Mouse (Mus musculus): ENCODE data around the gene Rims1. TPM values are rescaled to one million over a fixed set of nuclear protein-coding genes. Genes with fewer than 3 reads are reported as not detected.

Gene Rims1
- polyA plus RNA-seq, 1 experiment from 2014 or later: not detected

DNA sequence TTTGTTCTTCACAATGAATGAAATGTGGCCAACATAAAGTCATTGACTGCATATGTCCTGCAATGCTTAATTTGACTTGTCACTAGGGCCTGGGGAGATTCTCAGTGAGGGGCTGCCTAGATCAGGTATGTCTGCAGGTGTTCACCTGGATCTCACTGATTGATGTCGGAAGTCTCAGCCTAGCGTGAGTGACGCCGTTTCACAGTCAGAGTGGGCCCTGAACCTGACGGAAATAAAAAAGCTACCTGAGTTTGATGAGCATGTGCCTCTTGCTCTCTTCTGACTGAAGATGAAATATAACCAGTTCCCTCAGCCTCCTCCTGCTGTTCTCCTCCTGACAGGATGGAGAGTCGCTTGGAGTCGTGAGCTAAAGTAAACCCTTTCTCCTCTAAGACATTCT is 173.2 kb downstream of the Rims1 start:
- TF ChIP-seq CTCF (IDR thresholded peaks at IDR 0.05): no peak
- H3K27me3 ChIP-seq: no peaks in the 10 kb centered on the region
- ChIA-PET CTCF (no interaction called here), POLR2A (no interaction called here)
- ATAC-seq (no peak), DNase-seq (ENCODE audit: low read depth, low spot score) (no peak)
- in situ Hi-C loops (cut with MboI; ENCODE audit: low pct_unique_long_range_greater_than_20kb): no loop called here

DNA sequence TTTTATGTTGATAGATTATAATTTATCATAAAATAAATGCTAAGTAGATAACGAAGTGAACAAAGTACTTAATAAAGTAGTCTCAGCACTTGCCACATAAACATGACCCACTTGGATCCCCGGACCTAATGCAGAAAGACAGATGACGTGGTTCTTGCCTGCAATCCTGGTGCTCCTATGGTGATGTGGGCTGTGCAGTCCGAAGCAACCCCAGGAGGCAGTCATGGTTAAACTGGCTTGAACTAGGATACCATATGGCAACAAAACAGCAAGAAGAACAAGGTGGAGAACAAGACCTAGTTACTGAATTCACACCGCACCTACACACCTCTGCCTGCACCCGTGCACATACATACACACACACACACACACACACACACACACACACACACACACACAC is 173.8 kb downstream of the Rims1 start:
- DNase-seq (ENCODE audit: low read depth, low spot score): no peak
- no peak for TF ChIP-seq CTCF (IDR thresholded peaks at IDR 0.05)
- in situ Hi-C loops (cut with MboI; ENCODE audit: low pct_unique_long_range_greater_than_20kb): no loop called here
- H3K27me3 ChIP-seq: no peaks in the 10 kb centered on the region
- ATAC-seq: no peak
- POLR2A ChIA-PET: no interaction called here
- CTCF ChIA-PET: no interaction called here

DNA sequence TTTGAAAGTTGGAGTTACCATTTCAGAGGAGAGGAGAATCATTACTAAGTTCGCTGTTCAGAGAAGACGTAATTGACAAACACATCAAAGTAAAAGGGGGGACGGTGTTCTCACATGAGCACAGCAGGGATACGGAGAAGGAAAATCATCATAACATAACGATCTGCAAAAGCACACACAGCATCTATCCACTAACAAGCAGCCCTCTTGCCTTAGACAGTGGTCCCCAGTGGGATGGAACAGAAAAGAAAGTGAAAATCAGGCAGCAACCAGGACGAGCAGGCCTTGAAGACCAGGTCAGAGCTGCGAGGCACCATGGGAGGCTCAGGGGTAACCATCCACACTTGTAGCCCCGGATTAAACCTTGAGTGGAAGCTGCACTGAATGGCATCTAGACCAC is 176.8 kb downstream of the Rims1 start:
- TF ChIP-seq CTCF (IDR thresholded peaks at IDR 0.05): no peak
- POLR2A ChIA-PET: no interaction called here
- H3K27me3 ChIP-seq: no peaks in the 10 kb centered on the region
- DNase-seq (ENCODE audit: low read depth, low spot score) (no peak), ATAC-seq (no peak)
- CTCF ChIA-PET: no interaction called here
- in situ Hi-C loops (cut with MboI; ENCODE audit: low pct_unique_long_range_greater_than_20kb): no loop called here

DNA sequence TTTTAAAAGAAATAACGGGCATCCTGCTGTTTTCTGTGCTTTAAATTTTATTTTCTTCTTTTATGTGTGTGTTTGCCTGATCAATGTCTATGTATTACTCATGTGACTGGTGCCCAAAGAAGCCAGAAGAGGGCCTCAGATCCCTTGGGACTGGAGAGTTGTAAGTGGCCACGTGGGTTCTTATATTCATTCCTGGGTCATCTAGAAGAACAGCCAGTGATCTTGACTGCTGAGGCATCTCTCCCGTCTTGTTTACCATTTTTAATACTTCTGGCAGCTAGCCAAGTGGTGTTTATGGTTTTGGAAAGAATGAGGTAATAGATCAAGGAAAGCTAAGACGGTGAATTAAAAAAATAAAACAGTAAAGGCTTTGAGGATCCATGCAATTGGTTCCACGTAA is 178.8 kb downstream of the Rims1 start:
- TF ChIP-seq CTCF (IDR thresholded peaks at IDR 0.05): peak; percentile 21
- ChIA-PET POLR2A (no interaction called here), CTCF (no interaction called here)
- in situ Hi-C loops (cut with MboI; ENCODE audit: low pct_unique_long_range_greater_than_20kb): no loop called here
- H3K27me3 ChIP-seq: no peaks in the 10 kb centered on the region
- DNase-seq (ENCODE audit: low read depth, low spot score) (no peak), ATAC-seq (no peak)

DNA sequence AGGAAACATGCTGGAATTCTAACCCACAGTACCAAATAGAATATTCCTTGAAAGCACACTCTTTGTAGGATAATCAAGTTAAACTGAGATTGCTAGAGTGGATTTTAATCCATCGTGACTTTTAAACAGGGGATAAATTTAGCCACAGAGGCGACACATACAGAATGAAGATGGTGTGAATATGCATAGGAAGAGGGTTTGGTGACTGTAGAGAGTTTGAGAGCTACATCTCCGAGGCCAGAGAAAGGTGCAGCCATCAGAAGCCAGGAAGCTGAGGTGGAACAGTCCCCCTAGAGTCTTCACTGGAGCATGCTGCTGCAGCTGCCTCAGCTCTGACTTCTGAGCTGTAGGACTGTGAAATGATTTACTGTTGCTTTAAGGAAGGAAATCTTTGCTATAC is 179.5 kb downstream of the Rims1 start:
- DNase-seq (ENCODE audit: low read depth, low spot score) (no peak), ATAC-seq (no peak)
- POLR2A ChIA-PET: no interaction called here
- CTCF ChIA-PET: no interaction called here
- no peak for TF ChIP-seq CTCF (IDR thresholded peaks at IDR 0.05)
- in situ Hi-C loops (cut with MboI; ENCODE audit: low pct_unique_long_range_greater_than_20kb): no loop called here
- no peaks in the 10 kb centered on the region for H3K27me3 ChIP-seq

DNA sequence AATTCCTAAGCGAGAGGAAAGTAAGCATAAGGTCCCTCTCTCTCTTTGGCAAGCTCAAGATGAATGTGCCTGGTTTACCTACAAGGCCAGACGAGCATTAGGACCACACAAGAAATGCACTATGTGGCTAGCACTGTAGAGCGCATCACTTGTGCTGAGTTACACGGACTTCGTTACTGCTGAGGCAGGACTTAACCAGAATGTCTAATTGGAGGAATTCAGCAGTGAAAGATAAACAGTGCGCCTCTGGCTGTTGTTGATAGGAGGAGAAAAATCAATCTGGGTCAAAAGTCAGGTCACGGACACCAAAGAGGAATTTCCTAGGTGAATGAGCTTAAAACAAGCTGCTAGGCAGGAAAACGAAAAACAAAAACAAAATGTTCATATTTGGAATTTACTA is 185.0 kb downstream of the Rims1 start:
- H3K27me3 ChIP-seq: no peaks in the 10 kb centered on the region
- CTCF ChIA-PET: no interaction called here
- in situ Hi-C loops (cut with MboI; ENCODE audit: low pct_unique_long_range_greater_than_20kb): loop anchor here (25.0 kb wide), 1 partner anchor 666 kb away; no protein-coding TSS in a partner anchor
- DNase-seq (ENCODE audit: low read depth, low spot score) (no peak), ATAC-seq (no peak)
- POLR2A ChIA-PET: no interaction called here
- no peak for TF ChIP-seq CTCF (IDR thresholded peaks at IDR 0.05)

DNA sequence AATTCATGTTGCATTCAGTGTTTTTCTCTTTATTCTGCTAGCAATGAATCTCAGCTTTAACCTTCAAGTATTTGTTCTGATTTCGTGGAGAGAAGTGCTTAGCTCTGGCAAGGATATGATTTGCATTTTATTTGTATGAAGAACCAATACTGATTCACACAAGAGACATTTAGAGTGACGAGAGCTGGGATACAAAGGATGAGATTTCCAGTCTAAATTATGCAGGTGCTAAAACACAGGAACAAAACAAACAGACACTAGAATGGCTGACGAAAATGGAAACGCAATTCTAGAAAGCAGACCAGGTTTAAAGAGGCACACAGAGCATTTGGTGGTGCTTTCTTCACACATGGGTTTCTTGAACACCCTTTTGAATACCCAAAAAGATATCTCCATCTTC is 190.2 kb downstream of the Rims1 start:
- no peak for DNase-seq (ENCODE audit: low read depth, low spot score)
- peaks cover 6% of the 10 kb centered on the region for H3K27me3 ChIP-seq
- CTCF ChIA-PET: no interaction called here
- no peak for TF ChIP-seq CTCF (IDR thresholded peaks at IDR 0.05)
- in situ Hi-C loops (cut with MboI; ENCODE audit: low pct_unique_long_range_greater_than_20kb): loop anchor here (25.0 kb wide), 1 partner anchor 672 kb away; no protein-coding TSS in a partner anchor
- POLR2A ChIA-PET: no interaction called here
- ATAC-seq: no peak

DNA sequence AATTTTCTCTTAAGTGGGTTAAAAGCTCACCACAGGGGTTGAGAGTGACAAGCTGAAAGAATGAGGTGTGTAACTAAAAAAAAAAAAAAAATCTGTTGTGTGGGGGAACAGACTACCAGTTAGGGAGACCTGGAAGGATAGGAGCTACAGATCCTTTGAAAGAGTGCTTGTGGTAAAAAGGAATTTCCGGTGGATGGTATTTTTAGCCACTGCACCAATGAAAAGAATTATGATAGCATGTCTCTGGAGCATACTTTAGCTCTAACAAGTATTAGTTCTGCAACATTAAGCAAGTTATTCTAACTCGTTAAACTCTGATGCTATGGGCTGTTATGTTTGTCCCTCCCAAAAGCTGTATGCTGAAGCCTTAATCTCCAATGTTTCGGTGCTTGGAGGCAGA is 192.2 kb downstream of the Rims1 start:
- ChIA-PET POLR2A (no interaction called here), CTCF (no interaction called here)
- ATAC-seq: peak; percentile 90
- TF ChIP-seq CTCF (IDR thresholded peaks at IDR 0.05): no peak
- in situ Hi-C loops (cut with MboI; ENCODE audit: low pct_unique_long_range_greater_than_20kb): loop anchor here (25.0 kb wide), 1 partner anchor 674 kb away; no protein-coding TSS in a partner anchor
- H3K27me3 ChIP-seq: peaks cover 13% of the 10 kb centered on the region
- peak; percentile 20 for DNase-seq (ENCODE audit: low read depth, low spot score)

DNA sequence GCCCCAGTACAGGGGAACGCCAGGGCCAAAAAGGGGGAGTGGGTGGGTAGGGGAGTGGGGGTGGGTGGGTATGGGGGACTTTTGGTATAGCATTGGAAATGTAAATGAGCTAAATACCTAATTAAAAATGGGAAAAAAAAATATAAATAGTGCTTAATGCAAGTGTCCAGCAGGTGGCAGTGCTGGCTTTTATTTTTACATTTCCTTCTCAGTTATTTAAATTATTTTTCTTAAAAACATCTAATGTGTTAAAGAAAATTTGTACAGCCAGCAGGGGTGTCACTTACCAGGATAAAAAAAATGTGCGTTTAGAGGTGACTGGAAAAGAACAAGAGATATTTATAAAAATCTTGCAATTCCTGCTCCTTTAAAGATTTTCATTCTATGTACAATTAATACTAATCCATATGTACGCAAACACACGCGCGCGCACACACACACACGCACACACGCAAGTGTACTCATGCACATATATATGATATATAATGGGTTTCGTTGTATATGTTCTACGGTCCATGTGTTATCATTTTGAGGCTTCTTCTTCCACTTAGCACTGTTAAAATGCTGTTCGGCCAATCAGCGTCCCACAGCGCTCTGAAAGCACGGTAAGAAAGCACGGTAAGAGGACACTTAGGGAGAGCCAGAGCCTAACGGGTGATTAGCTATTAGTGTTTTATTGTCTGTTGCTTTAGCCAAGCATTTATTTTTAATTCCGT is 201.3 kb downstream of the Rims1 start:
- peaks cover 36% of the 10 kb centered on the region for H3K27me3 ChIP-seq
- no peak for DNase-seq (ENCODE audit: low read depth, low spot score)
- peak; percentile 37 for TF ChIP-seq CTCF (IDR thresholded peaks at IDR 0.05)
- no peak for ATAC-seq
- in situ Hi-C loops (cut with MboI; ENCODE audit: low pct_unique_long_range_greater_than_20kb): loop anchor here (5.0 to 25.0 kb wide), 3 partner anchors 448 to 683 kb away; no protein-coding TSS in a partner anchor
- ChIA-PET POLR2A (no interaction called here), CTCF (interaction anchor here (1.4 kb wide), 1 partner anchor 99 kb away, joined by 3 read pairs; no protein-coding TSS in a partner anchor)

DNA sequence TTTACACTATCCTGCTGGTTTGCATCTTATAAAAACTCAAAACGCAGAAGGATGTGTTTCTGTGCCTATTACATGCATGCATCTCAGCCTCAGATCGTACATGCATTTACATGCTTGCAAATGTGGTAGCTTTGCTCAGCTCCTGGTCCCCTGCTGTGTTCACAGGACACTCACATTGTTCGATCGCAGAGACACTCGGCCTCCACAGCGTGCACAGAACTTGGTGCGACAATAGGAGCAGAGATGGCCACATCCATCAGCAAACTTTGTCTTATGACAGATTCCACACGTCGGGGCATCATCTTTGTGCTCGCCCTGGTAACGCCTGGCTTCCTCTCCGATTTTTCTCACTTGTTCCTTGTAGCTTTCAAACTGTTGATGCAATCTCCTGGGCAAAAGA is 209.6 kb downstream of the Rims1 start:
- no peak for TF ChIP-seq CTCF (IDR thresholded peaks at IDR 0.05)
- POLR2A ChIA-PET: no interaction called here
- in situ Hi-C loops (cut with MboI; ENCODE audit: low pct_unique_long_range_greater_than_20kb): no loop called here
- DNase-seq (ENCODE audit: low read depth, low spot score) (no peak), ATAC-seq (no peak)
- peaks cover 64% of the 10 kb centered on the region for H3K27me3 ChIP-seq
- CTCF ChIA-PET: no interaction called here

DNA sequence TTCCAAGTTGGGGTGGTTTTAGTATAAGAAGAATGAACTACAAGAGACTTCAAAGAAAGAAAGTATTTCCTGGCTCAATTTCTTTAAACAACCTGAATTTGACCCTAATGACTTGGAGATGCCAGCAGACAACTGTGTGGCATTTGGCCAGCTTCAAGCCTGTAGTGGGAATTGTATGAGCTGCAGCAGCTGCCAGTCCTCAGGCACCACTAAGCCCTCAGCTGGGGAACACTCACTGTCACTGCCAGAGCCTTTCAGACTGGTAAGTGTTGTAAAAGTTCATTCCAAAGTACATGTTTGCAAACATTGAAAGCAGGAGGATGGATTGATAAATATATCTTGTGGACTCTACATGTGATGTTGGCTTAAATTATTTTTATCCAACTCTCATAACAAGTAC is 211.0 kb downstream of the Rims1 start:
- no peak for ATAC-seq
- POLR2A ChIA-PET: no interaction called here
- no peak for TF ChIP-seq CTCF (IDR thresholded peaks at IDR 0.05)

DNA sequence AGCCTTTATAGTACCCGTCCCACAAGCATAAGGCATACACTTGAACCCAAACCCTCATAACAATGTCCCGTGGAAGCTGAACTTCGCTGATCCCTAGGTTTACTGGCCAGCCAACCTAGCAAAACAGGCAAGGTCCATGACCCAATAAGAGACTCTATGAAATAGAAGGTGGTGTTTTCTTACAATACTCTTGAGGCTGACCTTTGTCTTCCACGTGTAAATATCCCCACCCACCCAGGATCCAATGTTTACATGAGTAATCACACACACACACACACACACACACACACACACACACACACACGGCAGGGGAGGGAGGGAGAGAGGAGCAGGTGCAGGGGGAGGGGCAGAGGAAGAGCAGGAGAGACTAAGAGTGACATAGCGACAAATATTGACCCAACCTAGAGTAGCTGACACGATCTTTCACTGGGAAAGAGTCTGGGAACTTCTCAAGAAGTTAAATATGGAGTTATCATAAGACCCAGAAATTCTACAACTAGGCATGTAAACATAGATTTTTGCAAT is 217.9 kb downstream of the Rims1 start:
- POLR2A ChIA-PET: no interaction called here
- DNase-seq (ENCODE audit: low read depth, low spot score) (no peak), ATAC-seq (no peak)
- in situ Hi-C loops (cut with MboI; ENCODE audit: low pct_unique_long_range_greater_than_20kb): no loop called here
- CTCF ChIA-PET: no interaction called here
- H3K27me3 ChIP-seq: peaks cover 17% of the 10 kb centered on the region
- TF ChIP-seq CTCF (IDR thresholded peaks at IDR 0.05): no peak

More for the DNA sequence above, 211.0 kb downstream of the Rims1 start:
- no peak for DNase-seq (ENCODE audit: low read depth, low spot score)
- CTCF ChIA-PET: no interaction called here
- H3K27me3 ChIP-seq: peaks cover 59% of the 10 kb centered on the region
- in situ Hi-C loops (cut with MboI; ENCODE audit: low pct_unique_long_range_greater_than_20kb): no loop called here
